Mouse (Mus musculus): ENCODE data around the gene Mst1r.

GRCm38 (mm10) chr9:107888267-107888850 is 18.3 kb upstream of the Mst1r start:
- TF ChIP-seq EP300 (IDR thresholded peaks at IDR 0.05; ENCODE audit: low read depth) (no peak), CTCF (IDR thresholded peaks at IDR 0.05; ENCODE audit: low read depth) (0 out of 2 replicates have a peak, but pooled peaks have one; percentile 0)
